Mouse (Mus musculus) small intestine, adult 2 months (tissue): Measurements from ENCODE around the gene Myom3.

Experiments used
- CTCF ChIP-seq: fragments of 200-500 bp; IDR thresholded peaks from 2 replicates; pipeline ENCODE4 v1.5.1; 2012; ENCODE audit warnings: low read depth, mild to moderate bottlenecking, control low read depth, inconsistent platforms, low read length, moderate library complexity, mixed read lengths; ENCODE audit not compliant: insufficient replicate concordance, insufficient read length; ENCODE audit errors: extremely low read depth
- POLR2A ChIP-seq: fragments of 200-500 bp; IDR thresholded peaks from 2 replicates; pipeline ENCODE4 v1.6.1; 2012; ENCODE audit warnings: low read depth, mild to moderate bottlenecking, control low read depth, inconsistent platforms, low read length, moderate library complexity

DNA sequence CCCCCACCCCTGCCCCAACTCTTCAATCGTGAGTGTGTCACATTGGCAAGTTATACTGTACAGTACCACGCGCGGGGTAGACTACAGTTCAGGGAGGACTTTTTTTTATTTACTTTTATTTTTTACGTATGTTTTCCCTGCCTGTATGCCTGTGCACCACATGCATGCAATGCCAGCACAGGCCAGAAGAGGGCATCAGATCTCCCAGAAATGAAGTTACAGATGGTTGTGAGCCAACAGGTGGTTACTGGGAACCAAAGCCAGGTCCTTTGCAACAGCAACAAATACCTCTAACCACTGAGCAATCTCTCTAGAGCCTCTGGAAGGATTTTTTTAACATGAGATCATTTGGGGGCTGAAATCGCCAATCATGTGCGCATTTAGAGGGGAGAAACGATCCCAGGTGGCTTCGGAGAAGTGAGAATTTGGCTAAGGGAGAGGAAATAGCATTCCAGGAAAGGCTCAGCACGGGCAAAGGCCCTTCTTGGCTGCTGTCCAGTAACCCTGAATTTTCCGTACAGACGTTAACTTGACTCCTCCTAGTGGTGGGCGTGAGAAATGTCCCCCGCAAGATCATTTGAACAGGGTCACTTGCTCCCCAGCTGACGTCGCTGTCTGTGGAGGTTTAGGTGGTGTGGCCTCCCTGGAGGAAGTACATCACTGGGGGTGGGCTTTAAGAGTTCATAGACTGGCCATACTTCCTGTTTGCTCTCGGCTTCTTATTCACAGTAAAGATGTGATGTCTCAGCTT is 36.8 kb upstream of the Myom3 start:
- no peak for TF ChIP-seq CTCF
- TF ChIP-seq POLR2A: no peak
